Mouse (Mus musculus): ENCODE data around the gene Ptprt.

DNA sequence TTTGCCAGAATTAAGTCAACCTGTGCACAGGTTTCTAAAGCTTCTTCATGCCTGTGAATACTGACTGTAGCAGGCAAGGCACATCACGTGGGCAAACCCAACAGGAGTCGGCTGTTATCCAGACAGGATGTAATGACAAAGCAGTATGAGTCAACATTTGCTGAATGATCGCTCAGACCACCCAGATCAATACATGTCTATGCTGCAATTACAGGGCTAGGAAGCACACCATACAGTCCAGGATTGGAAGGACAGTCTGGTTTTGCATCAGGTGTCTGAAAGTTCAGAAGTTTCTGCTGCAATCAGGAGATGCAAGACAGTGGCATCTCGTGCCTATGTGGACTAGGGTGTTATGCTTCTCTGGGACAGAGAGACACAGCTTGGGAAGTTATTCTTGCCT lies 716.3 kb downstream of the Ptprt start:
- no peak for TF ChIP-seq POLR2A (IDR thresholded peaks at IDR 0.05; ENCODE audit: control insufficient read depth, extremely low read depth, insufficient read depth, low read length, poor library complexity)
- TF ChIP-seq CTCF (IDR thresholded peaks at IDR 0.05; ENCODE audit: borderline replicate concordance, control insufficient read depth, extremely low read depth, insufficient read depth, low read length, poor library complexity): no peak
